Mouse (Mus musculus) neural tube, embryonic 11.5 days (tissue): ENCODE results near the gene Rbm33. TPM values are rescaled to one million over a fixed set of nuclear protein-coding genes. Genes with fewer than 3 reads are reported as not detected.

Source experiments
- ATAC-seq: fragments of 200-750 bp; cut with Nextera tagmentation; 2 replicates; pipeline ENCODE4 v1.8.0; 2017; ENCODE audit warnings: moderate number of reproducible peaks, mild to moderate bottlenecking, moderate TSS enrichment, moderate library complexity; ENCODE audit not compliant: insufficient read depth, low FRiP score, low TSS enrichment
- DNase-seq: peaks from one replicate; pipeline ENCODE4 v3.0.0-alpha.2; 2015; ENCODE audit warnings: low spot score
- H3K27ac ChIP-seq: fragments of 300-500 bp; sonication (generic); 2 replicates; pipeline ENCODE4 v1.5.1; 2014; ENCODE audit warnings: low read depth, mild to moderate bottlenecking, low read length
- H3K27me3 ChIP-seq: fragments of 300-500 bp; sonication (generic); 2 replicates; pipeline ENCODE4 v1.6.1; 2014; ENCODE audit warnings: mild to moderate bottlenecking, low read length, mixed read lengths; ENCODE audit not compliant: control insufficient read depth, insufficient read depth
- H3K36me3 ChIP-seq: fragments of 300-500 bp; sonication (generic); 2 replicates; pipeline ENCODE4 v1.6.1; 2014; ENCODE audit warnings: mild to moderate bottlenecking, low read length, moderate library complexity, mixed read lengths; ENCODE audit not compliant: control insufficient read depth, insufficient read depth
- H3K4me1 ChIP-seq: fragments of 300-500 bp; sonication (generic); 2 replicates; pipeline ENCODE4 v1.6.1; 2014; ENCODE audit warnings: low read length, mixed read lengths; ENCODE audit not compliant: control insufficient read depth, insufficient read depth
- H3K4me2 ChIP-seq: fragments of 300-500 bp; sonication (generic); 2 replicates; pipeline ENCODE4 v1.6.1; 2014; ENCODE audit warnings: low read depth, mild to moderate bottlenecking, moderate library complexity
- H3K4me3 ChIP-seq: fragments of 300-500 bp; sonication (generic); 2 replicates; pipeline ENCODE4 v1.5.1; 2014; ENCODE audit warnings: low read depth, low read length
- H3K9ac ChIP-seq: fragments of 300-500 bp; sonication (generic); 2 replicates; pipeline ENCODE4 v1.6.1; 2014; ENCODE audit warnings: mild to moderate bottlenecking, low read length
- H3K9me3 ChIP-seq: fragments of 300-500 bp; sonication (generic); 2 replicates; pipeline ENCODE4 v1.6.1; 2016; ENCODE audit warnings: low read length; ENCODE audit not compliant: control insufficient read depth
- WGBS: fragments of 180-500 bp; shearing (Covaris S2); extraction: QIAGEN DNeasy Blood & Tissue Kit; methylation state at CpG from one replicate; pipeline ENCODE4 v1.1.7; 2014; 5-methylcytosine and 5-hydroxymethylcytosine counted together
- polyA plus RNA-seq: library from polyadenylated mRNA; unstranded; fragments of >200 nt; fragmentation: Nextera tagmentation; extraction: Ambion mirVana; gene quantifications from 2 replicates; pipeline ENCODE4 v1.2.1, GENCODE M21; 2014

Gene Rbm33
- polyA plus RNA-seq, 1 experiment from 2014 or later: 20.1 TPM

DNA sequence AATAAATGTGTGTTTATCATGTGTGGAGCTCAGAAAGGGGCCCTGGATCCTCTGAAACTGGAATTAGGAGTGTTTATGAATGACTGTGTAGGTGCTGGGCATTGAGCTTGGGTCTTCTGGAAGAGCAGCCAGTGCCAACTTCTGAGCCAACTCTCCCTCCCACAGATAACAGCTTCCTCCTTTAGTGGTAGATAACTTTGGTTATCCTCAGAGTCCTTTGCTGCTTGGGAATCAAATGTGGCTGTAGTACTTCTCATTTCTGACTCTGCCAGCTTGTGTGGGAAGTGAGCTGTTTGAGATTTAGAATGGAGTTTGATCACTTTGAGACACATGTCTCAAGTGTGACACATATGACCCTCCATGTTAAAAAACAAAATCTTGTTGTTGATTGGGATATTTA lies 38.7 kb downstream of the Rbm33 start:
- Histone ChIP-seq H3K4me2 (no peak overlapping the region), H3K36me3 (peaks cover 27% of the 10 kb centered on the region), H3K9ac (no peak overlapping the region)

DNA sequence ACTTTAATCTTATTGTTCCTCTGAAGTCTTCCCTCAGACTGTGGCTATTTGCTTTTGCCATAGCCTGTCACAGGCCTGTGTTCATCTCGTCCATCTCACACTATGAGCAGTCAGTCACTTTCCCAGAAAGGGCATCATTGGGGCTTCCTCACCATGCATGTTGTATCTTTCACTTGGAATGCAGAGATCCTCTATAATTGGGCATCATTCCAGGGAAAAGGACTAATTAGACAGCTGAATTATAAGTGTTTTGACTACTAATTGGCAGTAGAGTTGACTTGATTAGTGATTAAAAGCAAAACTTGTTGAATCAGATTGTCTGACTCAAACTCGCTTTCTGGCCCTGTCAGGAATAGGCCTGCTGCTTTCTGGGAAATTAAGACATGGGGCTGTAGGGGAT lies 43.8 kb downstream of the Rbm33 start:
- H3K4me2 ChIP-seq: no peak overlapping the region
- no peak for DNase-seq
- no peaks in the 10 kb centered on the region for H3K27me3 ChIP-seq
- H3K4me3 ChIP-seq: no peak overlapping the region
- ATAC-seq: no peak
- no peak overlapping the region for H3K27ac ChIP-seq
- no peak overlapping the region for H3K9ac ChIP-seq
- 88% methylated on average over 2 of the region's 2 CpGs for WGBS
- no peaks in the 10 kb centered on the region for H3K4me1 ChIP-seq
- H3K9me3 ChIP-seq: no peaks in the 10 kb centered on the region
- peaks cover 23% of the 10 kb centered on the region for H3K36me3 ChIP-seq

More for the DNA sequence above, 38.7 kb downstream of the Rbm33 start:
- Histone ChIP-seq H3K27ac (no peak overlapping the region), H3K4me1 (no peaks in the 10 kb centered on the region), H3K27me3 (no peaks in the 10 kb centered on the region), H3K4me3 (no peak overlapping the region), H3K9me3 (no peaks in the 10 kb centered on the region)
- DNase-seq (no peak), ATAC-seq (no peak)

DNA sequence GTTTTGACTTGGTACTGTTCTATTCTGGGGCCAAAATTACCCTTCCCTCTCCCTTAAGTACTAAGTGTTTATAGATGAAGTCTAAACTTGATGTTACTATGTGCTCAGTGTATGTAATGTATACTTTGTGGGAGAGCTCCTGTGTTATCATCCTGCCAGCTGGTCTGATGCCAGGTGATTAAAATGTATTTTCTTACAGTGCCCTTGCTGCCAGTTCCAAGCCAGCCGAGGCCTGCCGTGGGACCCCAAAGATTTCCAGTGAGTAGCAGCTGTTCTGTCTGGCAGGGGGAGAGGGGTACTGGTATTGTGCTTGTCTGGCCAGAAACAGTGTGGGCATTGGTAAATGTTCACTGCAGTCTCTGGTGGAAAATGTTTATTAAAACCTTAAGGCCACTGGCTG lies 51.1 kb downstream of the Rbm33 start:
- Histone ChIP-seq H3K9ac (no peak overlapping the region), H3K4me3 (no peak overlapping the region), H3K27me3 (no peaks in the 10 kb centered on the region), H3K36me3 (peaks cover 5% of the 10 kb centered on the region; the same call in 1 of the 2 replicates), H3K27ac (no peak overlapping the region), H3K9me3 (no peaks in the 10 kb centered on the region), H3K4me1 (no peaks in the 10 kb centered on the region), H3K4me2 (no peak overlapping the region)
- WGBS: 91% methylated on average over 2 of the region's 2 CpGs
- DNase-seq (no peak), ATAC-seq (no peak)

DNA sequence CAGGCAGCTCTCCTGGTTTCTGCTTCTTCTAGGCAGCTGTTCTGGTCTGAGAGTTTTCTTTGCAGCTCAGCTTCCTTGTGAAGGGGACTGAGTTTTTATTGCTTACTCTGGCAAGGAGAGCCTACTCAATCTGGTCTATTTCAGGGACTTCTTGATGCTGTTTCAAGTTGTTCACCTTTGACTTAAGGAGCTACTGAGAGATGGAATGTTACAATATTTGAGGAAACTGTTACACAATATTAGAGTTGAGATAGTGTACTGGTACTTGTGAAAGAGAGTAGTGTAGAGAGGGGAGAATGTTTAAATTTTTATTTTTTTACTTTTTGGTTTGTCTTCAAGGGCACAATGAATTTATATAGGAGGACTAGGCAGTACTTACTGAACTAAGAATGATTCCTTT lies 53.9 kb downstream of the Rbm33 start:
- no peaks in the 10 kb centered on the region for H3K4me1 ChIP-seq
- no peak overlapping the region for H3K4me3 ChIP-seq
- H3K9ac ChIP-seq: no peak overlapping the region
- no peaks in the 10 kb centered on the region for H3K36me3 ChIP-seq
- ATAC-seq (no peak), DNase-seq (no peak)
- H3K27ac ChIP-seq: no peak overlapping the region
- H3K4me2 ChIP-seq: no peak overlapping the region
- no peaks in the 10 kb centered on the region for H3K27me3 ChIP-seq
- no peaks in the 10 kb centered on the region for H3K9me3 ChIP-seq

GRCm38 (mm10) chr5:28372172-28372664 lies 55.3 kb downstream of the Rbm33 start:
- Histone ChIP-seq H3K4me1 (no peaks in the 10 kb centered on the region), H3K9ac (no peak overlapping the region), H3K27me3 (no peaks in the 10 kb centered on the region), H3K27ac (no peak overlapping the region), H3K9me3 (no peaks in the 10 kb centered on the region), H3K4me3 (no peak overlapping the region), H3K4me2 (no peak overlapping the region), H3K36me3 (no peaks in the 10 kb centered on the region)
- DNase-seq: no peak
- no peak for ATAC-seq
- WGBS: 100% methylated on average over 1 of the region's 1 CpGs

GRCm38 (mm10) chr5:28373498-28374427 lies 56.8 kb downstream of the Rbm33 start:
- H3K4me1 ChIP-seq: no peaks in the 10 kb centered on the region
- H3K36me3 ChIP-seq: no peaks in the 10 kb centered on the region
- H3K9me3 ChIP-seq: no peaks in the 10 kb centered on the region
- DNase-seq (no peak), ATAC-seq (no peak)
- H3K4me2 ChIP-seq: no peak overlapping the region
- H3K27ac ChIP-seq: no peak overlapping the region
- H3K9ac ChIP-seq: no peak overlapping the region
- WGBS: 93% methylated on average over 2 of the region's 2 CpGs
- H3K4me3 ChIP-seq: no peak overlapping the region
- H3K27me3 ChIP-seq: no peaks in the 10 kb centered on the region

- H3K4me1 ChIP-seq: no peaks in the 10 kb centered on the region
- H3K9me3 ChIP-seq: no peaks in the 10 kb centered on the region
- H3K27ac ChIP-seq: no peak overlapping the region
- H3K4me3 ChIP-seq: no peak overlapping the region
- ATAC-seq: no peak
- no peak overlapping the region for H3K4me2 ChIP-seq
- no peak for DNase-seq
- H3K27me3 ChIP-seq: no peaks in the 10 kb centered on the region
- no peak overlapping the region for H3K9ac ChIP-seq
- no peaks in the 10 kb centered on the region for H3K36me3 ChIP-seq
These were observed 60.4 kb downstream of the Rbm33 start for GRCm38 (mm10) chr5:28377299-28377698.

GRCm38 (mm10) chr5:28382289-28382688 lies 65.4 kb downstream of the Rbm33 start:
- no peaks in the 10 kb centered on the region; the same call in 1 of the 2 replicates for H3K36me3 ChIP-seq
- 90% methylated on average over 1 of the region's 1 CpGs for WGBS
- DNase-seq: no peak

GRCm38 (mm10) chr5:28386783-28387182 lies 69.9 kb downstream of the Rbm33 start:
- whole genome bisulfite sequencing: 95% methylated on average over 3 of the region's 3 CpGs
- Histone ChIP-seq H3K27me3 (no peaks in the 10 kb centered on the region), H3K27ac (no peak overlapping the region), H3K36me3 (peaks cover 9% of the 10 kb centered on the region), H3K4me2 (no peak overlapping the region), H3K9me3 (no peaks in the 10 kb centered on the region), H3K4me3 (no peak overlapping the region), H3K4me1 (no peaks in the 10 kb centered on the region), H3K9ac (no peak overlapping the region)
- no peak for ATAC-seq
- no peak for DNase-seq

More at GRCm38 (mm10) chr5:28382289-28382688, 65.4 kb downstream of the Rbm33 start:
- H3K9ac ChIP-seq: no peak overlapping the region
- no peaks in the 10 kb centered on the region for H3K4me1 ChIP-seq
- H3K9me3 ChIP-seq: no peaks in the 10 kb centered on the region
- H3K27ac ChIP-seq: no peak overlapping the region
- H3K4me3 ChIP-seq: no peak overlapping the region
- no peak overlapping the region for H3K4me2 ChIP-seq
- H3K27me3 ChIP-seq: no peaks in the 10 kb centered on the region
- no peak for ATAC-seq
